Mouse (Mus musculus): ENCODE measurements at regions not wholly inside any gene's neighbourhood (a gene's known extent, or its start where the extent isn't known, plus 50 kb on each side); places are given as distances from the start of the nearest gene placed in this dataset.

- Histone ChIP-seq H3K9ac (ENCODE audit: insufficient read depth, low read depth) (no peak overlapping the region), H3K4me3 (replicated peaks in 1 of 3; ENCODE audit: low read depth in 2 of 3, low read length in 2 of 3, poor library complexity in 1 of 3) (no peak overlapping the region), H3K4me2 (ENCODE audit: insufficient read depth, low read depth, poor library complexity, severe bottlenecking) (no peak overlapping the region), H3K4me1 (ENCODE audit: control insufficient read depth in 1 of 2, insufficient read depth in 2 of 2) (no peaks in the 10 kb centered on the region), H3K79me2 (replicated peaks; ENCODE audit: control insufficient read depth, extremely low read depth, insufficient read depth, poor library complexity, severe bottlenecking) (no peaks in the 10 kb centered on the region), H3K27me3 (replicated peaks) (no peaks in the 10 kb centered on the region), H3K36me3 (replicated peaks in 1 of 2; ENCODE audit: control insufficient read depth in 1 of 2, insufficient read depth in 1 of 2, low read length in 1 of 2) (no peaks in the 10 kb centered on the region), H3K9me3 (replicated peaks; ENCODE audit: low read length) (no peaks in the 10 kb centered on the region), H3K27ac (ENCODE audit: insufficient read depth, low read depth) (no peak overlapping the region)
- DNase-seq (ENCODE audit: extremely low read depth): no peak
- in situ Hi-C loops (cut with MboI; ENCODE audit: low pct_ligation_motif_present, low pct_unique_long_range_greater_than_20kb, low sequenced_read_pairs): no loop called here
- dilution Hi-C loops (cut with MboI; ENCODE audit: extremely low pct_ligation_motif_present, extremely low pct_unique_long_range_greater_than_20kb, low sequenced_read_pairs): no loop called here
- TF ChIP-seq NELFE (IDR thresholded peaks at IDR 0.05; ENCODE audit: low read depth, low read length) (no peak), RAD21 (IDR thresholded peaks at IDR 0.05; ENCODE audit: low read depth, low read length) (no peak), SMC3 (IDR thresholded peaks at IDR 0.05; ENCODE audit: low read depth, low read length) (no peak), ZKSCAN1 (IDR thresholded peaks at IDR 0.05; ENCODE audit: borderline replicate concordance, low read depth, low read length) (no peak), MXI1 (IDR thresholded peaks at IDR 0.05; ENCODE audit: low read depth, low read length) (no peak), MYC (IDR thresholded peaks at IDR 0.05; ENCODE audit: low read depth, low read length) (no peak), ELF1 (IDR thresholded peaks at IDR 0.05; ENCODE audit: low read depth, low read length) (no peak), CHD2 (IDR thresholded peaks at IDR 0.05; ENCODE audit: low read length) (no peak), MEF2A (IDR thresholded peaks at IDR 0.05; ENCODE audit: borderline replicate concordance, low read depth, low read length) (no peak), MAX (IDR thresholded peaks at IDR 0.05; ENCODE audit: low read length) (no peak)
Measured at GRCm38 (mm10) chr5:95866848-95867495, 89.8 kb upstream of the Cxcl13 start.

GRCm38 (mm10) chr5:95870336-95870845 is 86.4 kb upstream of the Cxcl13 start:
- no peak for TF ChIP-seq ETS1 (conservative IDR thresholded peaks at IDR 0.05; ENCODE audit: low read depth, low read length)
- TF ChIP-seq MYC (IDR thresholded peaks at IDR 0.05; ENCODE audit: low read depth, low read length): no peak
- TF ChIP-seq ZNF384 (IDR thresholded peaks at IDR 0.05; ENCODE audit: low read depth, low read length): no peak
- no peak for TF ChIP-seq ELF1 (IDR thresholded peaks at IDR 0.05; ENCODE audit: low read depth, low read length)
- TF ChIP-seq POLR2A (IDR thresholded peaks at IDR 0.05; ENCODE audit: low read depth, low read length): no peak
- no peak for TF ChIP-seq MAFK (IDR thresholded peaks at IDR 0.05; ENCODE audit: insufficient replicate concordance, low read length)
- TF ChIP-seq ZC3H11A (IDR thresholded peaks at IDR 0.05; ENCODE audit: low read depth, low read length): no peak
- TF ChIP-seq MAX (IDR thresholded peaks at IDR 0.05; ENCODE audit: low read length): no peak
- no peak for TF ChIP-seq JUN (IDR thresholded peaks at IDR 0.05; ENCODE audit: insufficient read depth, low read depth, low read length)
- TF ChIP-seq E2F4 (IDR thresholded peaks at IDR 0.05; ENCODE audit: insufficient replicate concordance, low read depth, low read length): no peak
- no peak for TF ChIP-seq MEF2A (IDR thresholded peaks at IDR 0.05; ENCODE audit: borderline replicate concordance, low read depth, low read length)
- no peak for TF ChIP-seq RAD21 (IDR thresholded peaks at IDR 0.05; ENCODE audit: low read depth, low read length)
- no peak for TF ChIP-seq ZKSCAN1 (IDR thresholded peaks at IDR 0.05; ENCODE audit: borderline replicate concordance, low read depth, low read length)
- H3K79me2 ChIP-seq (replicated peaks; ENCODE audit: control insufficient read depth, extremely low read depth, insufficient read depth, poor library complexity, severe bottlenecking): no peaks in the 10 kb centered on the region
- no peaks in the 10 kb centered on the region for H3K36me3 ChIP-seq (replicated peaks in 1 of 2; ENCODE audit: control insufficient read depth in 1 of 2, insufficient read depth in 1 of 2, low read length in 1 of 2)
- in situ Hi-C loops (cut with MboI; ENCODE audit: low pct_ligation_motif_present, low pct_unique_long_range_greater_than_20kb, low sequenced_read_pairs): no loop called here
- H3K27ac ChIP-seq (ENCODE audit: insufficient read depth, low read depth): no peak overlapping the region
- no peaks in the 10 kb centered on the region for H3K4me1 ChIP-seq (ENCODE audit: control insufficient read depth in 1 of 2, insufficient read depth in 2 of 2)
- no peak overlapping the region for H3K4me2 ChIP-seq (ENCODE audit: insufficient read depth, low read depth, poor library complexity, severe bottlenecking)
- no peaks in the 10 kb centered on the region for H3K9me3 ChIP-seq (replicated peaks; ENCODE audit: low read length)
- no peak for DNase-seq (ENCODE audit: extremely low read depth)
- no peak overlapping the region for H3K4me3 ChIP-seq (replicated peaks in 1 of 3; ENCODE audit: low read depth in 2 of 3, low read length in 2 of 3, poor library complexity in 1 of 3)
- no peaks in the 10 kb centered on the region for H3K27me3 ChIP-seq (replicated peaks)
- no peak overlapping the region for H3K9ac ChIP-seq (ENCODE audit: insufficient read depth, low read depth)
- dilution Hi-C loops (cut with MboI; ENCODE audit: extremely low pct_ligation_motif_present, extremely low pct_unique_long_range_greater_than_20kb, low sequenced_read_pairs): no loop called here

Data from CH12.LX (cell line).